Mouse (Mus musculus) embryonic facial prominence, embryonic 14.5 days (tissue): Measurements from ENCODE around the gene Ppp1cc. TPM values are rescaled to one million over a fixed set of nuclear protein-coding genes. Genes with fewer than 3 reads are reported as not detected.
"Not testable (repeated sequence)": the region's sequence is repeated elsewhere in the genome, so short reads cannot be mapped to it uniquely, and the experiment has no call there.

Experiments used
- ATAC-seq: fragments of 200-750 bp; cut with Nextera tagmentation; 2 replicates; pipeline ENCODE4 v1.8.0; 2017; ENCODE audit warnings: low read depth, moderate number of reproducible peaks, moderate TSS enrichment
- DNase-seq: peaks from one replicate; pipeline ENCODE4 v3.0.0-alpha.2; 2015; ENCODE audit warnings: low spot score
- H3K27ac ChIP-seq: fragments of 300-500 bp; sonication (generic); replicated peaks from 2 replicates; pipeline ENCODE4 v1.5.1; 2014; ENCODE audit warnings: low read depth, mild to moderate bottlenecking, low read length, moderate library complexity
- H3K27me3 ChIP-seq: fragments of 300-500 bp; sonication (generic); replicated peaks from 2 replicates; pipeline ENCODE4 v1.6.1; 2014; ENCODE audit warnings: low read length; ENCODE audit not compliant: control insufficient read depth, insufficient read depth
- H3K36me3 ChIP-seq: fragments of 300-500 bp; sonication (generic); 2 replicates; pipeline ENCODE4 v1.6.1; 2014; ENCODE audit warnings: low read length, mixed read lengths; ENCODE audit not compliant: control insufficient read depth, insufficient read depth
- H3K4me1 ChIP-seq: fragments of 300-500 bp; sonication (generic); 2 replicates; pipeline ENCODE4 v1.6.1; 2014; ENCODE audit warnings: antibody characterized with exemption, low read length; ENCODE audit not compliant: control insufficient read depth, insufficient read depth
- H3K4me2 ChIP-seq: fragments of 300-500 bp; sonication (generic); 2 replicates; pipeline ENCODE4 v1.6.1; 2014; ENCODE audit warnings: low read depth, mild to moderate bottlenecking, low read length, moderate library complexity, mixed read lengths
- H3K4me3 ChIP-seq: fragments of 300-500 bp; sonication (generic); 2 replicates; pipeline ENCODE4 v1.5.1; 2014; ENCODE audit warnings: low read depth, mild to moderate bottlenecking, low read length
- H3K9ac ChIP-seq: fragments of 300-500 bp; sonication (generic); 2 replicates; pipeline ENCODE4 v1.6.1; 2014; ENCODE audit warnings: low read depth, mild to moderate bottlenecking, low read length, moderate library complexity, mixed read lengths
- H3K9me3 ChIP-seq: fragments of 300-500 bp; sonication (generic); 2 replicates; pipeline ENCODE4 v1.6.1; 2016; ENCODE audit warnings: low read length; ENCODE audit not compliant: control insufficient read depth
- WGBS: fragments of 180-500 bp; shearing (Covaris S2); extraction: QIAGEN DNeasy Blood & Tissue Kit; methylation state at CpG from one replicate; pipeline ENCODE4 v1.1.7; 2014; 5-methylcytosine and 5-hydroxymethylcytosine counted together
- polyA plus RNA-seq: library from polyadenylated mRNA; unstranded; fragments of >200 nt; fragmentation: Nextera tagmentation; extraction: Ambion mirVana; gene quantifications from 2 replicates; pipeline ENCODE4 v1.2.1, GENCODE M21; 2014

Gene Ppp1cc
- polyA plus RNA-seq, 1 experiment from 2014 or later: 231 TPM

GRCm38 (mm10) chr5:122134395-122135289 is 23.4 kb upstream of the Ppp1cc start:
- no peak for ATAC-seq
- Histone ChIP-seq H3K36me3 (no peaks in the 10 kb centered on the region), H3K4me1 (peaks cover 5% of the 10 kb centered on the region; the same call in 1 of the 2 replicates), H3K27ac (no peak overlapping the region), H3K9ac (no peak overlapping the region), H3K4me3 (no peak overlapping the region), H3K4me2 (no peak overlapping the region), H3K27me3 (no peaks in the 10 kb centered on the region), H3K9me3 (no peaks in the 10 kb centered on the region)
- DNase-seq: no peak
- WGBS: 86% methylated on average over 14 of the region's 14 CpGs

- DNase-seq: no peak
- Histone ChIP-seq H3K9me3 (no peaks in the 10 kb centered on the region), H3K9ac (no peak overlapping the region; the same call in 1 of the 2 replicates), H3K27me3 (no peaks in the 10 kb centered on the region), H3K27ac (no peak overlapping the region), H3K4me1 (peaks cover 5% of the 10 kb centered on the region; the same call in 1 of the 2 replicates), H3K4me3 (no peak overlapping the region), H3K4me2 (no peak overlapping the region), H3K36me3 (no peaks in the 10 kb centered on the region)
- WGBS: 67% methylated on average over 3 of the region's 3 CpGs
- no peak for ATAC-seq
Observed at GRCm38 (mm10) chr5:122135290-122135882, 22.7 kb upstream of the Ppp1cc start.

DNA sequence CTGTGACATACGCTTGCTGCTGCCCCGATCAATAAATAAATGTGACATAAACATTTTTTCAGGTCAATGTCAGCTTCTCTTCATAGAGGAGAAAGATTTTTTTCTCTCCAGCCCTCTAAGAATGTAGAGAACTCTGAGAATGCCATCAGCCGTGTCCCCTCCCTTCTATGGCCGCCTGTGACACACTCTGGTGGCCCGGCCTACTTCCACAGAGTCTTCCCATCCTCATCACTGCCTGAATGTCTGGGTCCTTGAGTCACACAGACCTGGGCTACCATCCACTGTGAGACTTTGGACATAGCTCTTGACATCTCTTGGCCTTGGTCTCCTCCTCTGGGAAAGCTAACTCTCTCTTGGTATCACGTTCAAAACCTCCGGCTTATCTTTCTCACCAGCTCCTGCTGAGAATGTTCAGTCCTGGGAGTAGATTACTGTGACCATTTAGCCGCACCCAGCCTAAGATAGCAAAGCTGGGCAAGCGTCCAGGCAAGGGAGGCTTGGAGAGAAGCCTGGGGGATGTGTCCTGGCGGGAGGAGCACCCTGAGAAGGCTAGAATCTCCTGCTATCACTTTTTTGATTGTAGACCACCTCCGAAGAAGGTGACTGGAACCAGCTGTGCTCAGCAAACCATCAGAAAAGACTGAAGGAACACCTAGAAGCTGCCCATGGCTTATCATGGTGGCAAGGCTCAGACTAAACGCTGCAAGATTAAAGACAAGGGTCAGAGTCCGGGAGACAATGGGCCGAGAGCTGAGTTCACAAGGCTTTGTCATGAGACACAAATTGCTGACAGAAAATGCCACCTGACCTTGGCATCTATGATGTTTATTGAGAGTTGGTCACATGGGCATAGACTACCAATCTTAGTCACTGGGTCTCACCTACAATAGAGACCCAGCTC is 21.3 kb upstream of the Ppp1cc start:
- Histone ChIP-seq H3K27ac (no peak overlapping the region), H3K4me1 (peaks cover 5% of the 10 kb centered on the region; the same call in 1 of the 2 replicates), H3K36me3 (no peaks in the 10 kb centered on the region), H3K9me3 (no peaks in the 10 kb centered on the region), H3K4me3 (no peak overlapping the region), H3K9ac (no peak overlapping the region), H3K27me3 (no peaks in the 10 kb centered on the region), H3K4me2 (no peak overlapping the region)
- DNase-seq (no peak), ATAC-seq (no peak)
- WGBS: 78% methylated on average over 14 of the region's 14 CpGs

- Histone ChIP-seq H3K27ac (no peak overlapping the region), H3K36me3 (no peaks in the 10 kb centered on the region), H3K4me2 (no peak overlapping the region), H3K4me3 (no peak overlapping the region), H3K4me1 (no peaks in the 10 kb centered on the region), H3K9ac (no peak overlapping the region), H3K9me3 (no peaks in the 10 kb centered on the region), H3K27me3 (no peaks in the 10 kb centered on the region)
- DNase-seq (no peak), ATAC-seq (no peak)
- WGBS: 65% methylated on average over 15 of the region's 15 CpGs
Observed at GRCm38 (mm10) chr5:122138856-122139255, 19.2 kb upstream of the Ppp1cc start.

DNA sequence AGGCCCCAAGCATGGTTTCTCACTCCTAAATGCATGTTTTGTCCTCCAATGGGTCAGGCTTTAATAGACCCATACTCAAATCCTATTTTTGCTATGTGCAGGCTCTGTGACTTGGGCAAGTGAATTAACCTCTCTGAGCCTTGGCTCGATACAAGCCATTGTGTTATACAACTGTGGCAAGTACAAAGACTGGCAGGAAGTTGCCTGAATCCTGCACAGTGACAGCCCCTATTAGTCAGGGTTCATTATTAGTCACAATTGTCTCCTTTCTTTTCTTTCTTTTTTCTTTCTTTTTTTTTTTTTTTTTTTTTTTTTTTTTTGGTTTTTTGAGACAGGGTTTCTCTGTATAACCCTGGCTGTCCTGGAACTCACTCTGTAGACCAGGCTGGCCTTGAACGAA is 18.3 kb upstream of the Ppp1cc start:
- not testable (repeated sequence) for H3K9me3 ChIP-seq, H3K4me2 ChIP-seq, H3K4me1 ChIP-seq, H3K27me3 ChIP-seq, H3K27ac ChIP-seq, H3K4me3 ChIP-seq, DNase-seq, H3K36me3 ChIP-seq, ATAC-seq, H3K9ac ChIP-seq
- WGBS: 69% methylated on average over 2 of the region's 2 CpGs

GRCm38 (mm10) chr5:122140723-122141122 is 17.4 kb upstream of the Ppp1cc start, which contains the start of gene Ccdc63:
Ccdc63 (minus strand) TSS chr5:122140823.
- WGBS: 97% methylated on average over 3 of the region's 3 CpGs
- H3K4me2 ChIP-seq: no peak within 1 kb of the TSS
- no peak for DNase-seq
- no peak within 1 kb of the TSS for H3K4me3 ChIP-seq
- no peaks in the 10 kb centered on the region for H3K36me3 ChIP-seq
- no peaks in the 10 kb centered on the region for H3K9me3 ChIP-seq
- H3K4me1 ChIP-seq: peaks cover 5% of the 10 kb centered on the region; the same call in 1 of the 2 replicates
- H3K27me3 ChIP-seq: no peaks in the 10 kb centered on the region
- no peak within 1 kb of the TSS for H3K9ac ChIP-seq
- H3K27ac ChIP-seq: no peak within 1 kb of the TSS
- ATAC-seq: no peak

DNA sequence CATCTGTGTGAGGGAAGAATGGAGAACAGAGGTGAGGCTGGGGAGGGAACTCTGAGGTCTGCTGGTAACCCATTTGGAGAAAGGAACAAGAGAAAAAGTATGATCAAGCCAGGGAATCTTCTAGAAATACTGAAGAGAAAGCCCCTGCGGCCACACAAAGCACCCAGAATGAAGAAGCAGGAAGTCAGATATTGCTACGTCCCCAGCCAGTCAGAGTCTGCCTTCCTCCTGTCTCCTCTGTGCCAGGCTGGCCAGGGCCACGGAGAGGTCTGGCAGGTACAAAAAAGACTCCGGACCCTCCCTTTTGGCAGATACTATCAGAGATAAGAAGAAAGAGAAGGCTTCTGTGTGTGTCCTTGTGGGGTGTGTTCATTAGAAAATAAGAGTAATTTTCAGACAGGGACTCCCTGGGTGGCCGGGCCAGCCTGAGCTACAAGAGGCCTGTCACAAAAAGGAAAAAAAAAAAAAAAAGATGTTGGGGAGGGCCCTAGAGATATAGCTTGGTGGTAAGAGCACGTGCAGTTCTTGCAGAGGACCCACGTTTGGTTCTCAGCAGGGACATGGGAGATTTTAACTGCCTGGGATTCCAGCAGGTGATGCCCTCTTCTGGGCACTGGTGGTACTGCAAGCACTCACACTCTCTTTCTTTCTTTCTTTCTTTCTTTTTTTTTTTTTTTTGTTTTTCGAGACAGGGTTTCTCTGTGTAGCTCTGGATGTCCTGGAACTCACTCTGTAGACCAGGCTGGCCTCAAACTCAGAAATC is 15.7 kb upstream of the Ppp1cc start:
- WGBS: 58% methylated on average over 8 of the region's 8 CpGs
- no peak for DNase-seq
- H3K4me3 ChIP-seq: no peak overlapping the region

More for the DNA sequence above, 15.7 kb upstream of the Ppp1cc start:
- Histone ChIP-seq H3K36me3 (no peaks in the 10 kb centered on the region), H3K4me2 (no peak overlapping the region), H3K4me1 (peaks cover 12% of the 10 kb centered on the region; the same call in 1 of the 2 replicates), H3K9me3 (no peaks in the 10 kb centered on the region), H3K27me3 (no peaks in the 10 kb centered on the region), H3K27ac (no peak overlapping the region), H3K9ac (no peak overlapping the region)
- no peak for ATAC-seq
